Mouse (Mus musculus): ENCODE data around the gene Adgrf2. TPM values are rescaled to one million over a fixed set of nuclear protein-coding genes. Genes with fewer than 3 reads are reported as not detected.

Gene Adgrf2
- polyA plus RNA-seq, 1 experiment from 2014 or later, result 0.20 TPM

Other genes with a start within 250 kb of the Adgrf2 start
- 0.12 and 0.18 TPM in 2 replicates for gene Opn5, start 130.8 kb downstream of the Adgrf2 start, polyA plus RNA-seq (2015; fragmentation: Nextera tagmentation; extraction: Ambion mirVana)
- 0.16 and 0.22 TPM in 2 replicates for gene Adgrf4, start 49.9 kb downstream of the Adgrf2 start, polyA plus RNA-seq (2015; fragmentation: Nextera tagmentation; extraction: Ambion mirVana)
- 7.2 and 7.4 TPM in 2 replicates for gene Cd2ap, start 134.5 kb upstream of the Adgrf2 start, polyA plus RNA-seq (2015; fragmentation: Nextera tagmentation; extraction: Ambion mirVana)

All from forebrain, embryonic 16.5 days (tissue).